Mouse (Mus musculus): Measurements from ENCODE around the gene Ermap.

The Ermap gene

GRCm38 (mm10) chr4:119185771-119186170 lies 4.0 kb downstream of the Ermap start:
- DNase-seq (ENCODE audit: low spot score): no peak

GRCm38 (mm10) chr4:119183525-119183924 lies 6.3 kb downstream of the Ermap start:
- DNase-seq (ENCODE audit: low spot score): no peak

GRCm38 (mm10) chr4:119181456-119181855 lies 8.4 kb downstream of the Ermap start:
- DNase-seq (ENCODE audit: low spot score): no peak

- DNase-seq (ENCODE audit: low spot score): no peak
Observed at GRCm38 (mm10) chr4:119180133-119180707, 9.6 kb downstream of the Ermap start.

- no peak for DNase-seq (ENCODE audit: low spot score)
Observed at GRCm38 (mm10) chr4:119178331-119178730, 11.5 kb downstream of the Ermap start.

- DNase-seq (ENCODE audit: low spot score): no peak
Observed at GRCm38 (mm10) chr4:119177702-119178101, 12.1 kb downstream of the Ermap start.

GRCm38 (mm10) chr4:119173851-119174453 lies 15.9 kb downstream of the Ermap start, which contains the start of gene Zfp691:
Zfp691 (minus strand) TSS chr4:119174195.
- DNase-seq (ENCODE audit: low spot score): peak; percentile 70

- no peak for DNase-seq (ENCODE audit: low spot score)
Observed at GRCm38 (mm10) chr4:119172919-119173650, 16.7 kb downstream of the Ermap start.

GRCm38 (mm10) chr4:119167663-119168062 lies 22.1 kb downstream of the Ermap start:
- DNase-seq (ENCODE audit: low spot score): peak; percentile 46

- DNase-seq (ENCODE audit: low spot score): no peak
Observed at GRCm38 (mm10) chr4:119167068-119167467, 22.7 kb downstream of the Ermap start.

GRCm38 (mm10) chr4:119165916-119166315 lies 23.9 kb downstream of the Ermap start:
- no peak for DNase-seq (ENCODE audit: low spot score)

GRCm38 (mm10) chr4:119162990-119163389 lies 26.8 kb downstream of the Ermap start:
- no peak for DNase-seq (ENCODE audit: low spot score)

- no peak for DNase-seq (ENCODE audit: low spot score)
Observed at GRCm38 (mm10) chr4:119161358-119161757, 28.5 kb downstream of the Ermap start.

- DNase-seq (ENCODE audit: low spot score): no peak
Observed at GRCm38 (mm10) chr4:119157891-119158290, 31.9 kb downstream of the Ermap start.

- no peak for DNase-seq (ENCODE audit: low spot score)
Observed at GRCm38 (mm10) chr4:119157186-119157585, 32.6 kb downstream of the Ermap start.

GRCm38 (mm10) chr4:119148741-119149140 lies 41.1 kb downstream of the Ermap start:
- no peak for DNase-seq (ENCODE audit: low spot score)

- no peak for DNase-seq (ENCODE audit: low spot score)
Observed at GRCm38 (mm10) chr4:119147347-119147746, 42.5 kb downstream of the Ermap start.

- no peak for DNase-seq (ENCODE audit: low spot score)
Observed at GRCm38 (mm10) chr4:119146816-119147215, 43.0 kb downstream of the Ermap start.

GRCm38 (mm10) chr4:119142230-119142871 lies 47.5 kb downstream of the Ermap start:
- DNase-seq (ENCODE audit: low spot score): no peak

- DNase-seq (ENCODE audit: low spot score): no peak
Observed at GRCm38 (mm10) chr4:119141191-119141590, 48.6 kb downstream of the Ermap start.

GRCm38 (mm10) chr4:119140126-119140525 lies 49.7 kb downstream of the Ermap start:
- DNase-seq (ENCODE audit: low spot score): no peak

GRCm38 (mm10) chr4:119138776-119139175 lies 51.0 kb downstream of the Ermap start:
- DNase-seq (ENCODE audit: low spot score): no peak

- no peak for DNase-seq (ENCODE audit: low spot score)
Observed at GRCm38 (mm10) chr4:119138171-119138570, 51.6 kb downstream of the Ermap start.

Data from urinary bladder, postnatal 10 days (tissue).